Mouse (Mus musculus) lung, postnatal 0 days (tissue): ENCODE measurements around the gene Igsf11. TPM values are rescaled to one million over a fixed set of nuclear protein-coding genes. Genes with fewer than 3 reads are reported as not detected.
"Not testable (repeated sequence)": the region's sequence is repeated elsewhere in the genome, so short reads cannot be mapped to it uniquely, and the experiment has no call there.

Experiments used
- ATAC-seq: fragments of 200-750 bp; cut with Nextera tagmentation; 2 replicates; pipeline ENCODE4 v1.8.0; 2017; ENCODE audit warnings: moderate library complexity
- DNase-seq: peaks from one replicate; pipeline ENCODE4 v3.0.0-alpha.2; 2016; ENCODE audit warnings: low spot score
- H3K27ac ChIP-seq: fragments of 300-500 bp; sonication (generic); 2 replicates; pipeline ENCODE4 v1.5.1; 2014; ENCODE audit warnings: antibody characterized with exemption, mild to moderate bottlenecking, low read length, mixed read lengths
- H3K27me3 ChIP-seq: fragments of 300-500 bp; sonication (generic); replicated peaks from 2 replicates; pipeline ENCODE4 v1.6.1; 2014; ENCODE audit warnings: low read length, mixed read lengths; ENCODE audit not compliant: insufficient read depth
- H3K36me3 ChIP-seq: fragments of 300-500 bp; sonication (generic); 2 replicates; pipeline ENCODE4 v1.6.1; 2014; ENCODE audit warnings: low read length, mixed read lengths; ENCODE audit not compliant: insufficient read depth
- H3K4me1 ChIP-seq: fragments of 300-500 bp; sonication (generic); 2 replicates; pipeline ENCODE4 v1.6.1; 2014; ENCODE audit warnings: antibody characterized with exemption, low read depth, low read length, mixed read lengths; ENCODE audit not compliant: insufficient read depth
- H3K4me2 ChIP-seq: fragments of 300-500 bp; sonication (generic); replicated peaks from 2 replicates; pipeline ENCODE4 v1.6.1; 2014; ENCODE audit warnings: low read depth, mild to moderate bottlenecking, low read length, moderate library complexity, mixed read lengths
- H3K4me3 ChIP-seq: fragments of 300-500 bp; sonication (generic); 2 replicates; pipeline ENCODE4 v1.5.1; 2014; ENCODE audit warnings: low read depth, low read length
- H3K9ac ChIP-seq: fragments of 300-500 bp; sonication (generic); replicated peaks from 2 replicates; pipeline ENCODE4 v1.6.1; 2014; ENCODE audit warnings: low read depth, mild to moderate bottlenecking
- H3K9me3 ChIP-seq: fragments of 300-500 bp; sonication (generic); 2 replicates; pipeline ENCODE4 v1.6.1; 2016; ENCODE audit warnings: low read length, mixed read lengths
- CTCF ChIP-seq: IDR thresholded peaks from 2 replicates; pipeline ENCODE4 v1.5.1; 2016; ENCODE audit warnings: antibody characterized with exemption, mild to moderate bottlenecking
- EP300 ChIP-seq: IDR thresholded peaks from 2 replicates; pipeline ENCODE4 v1.6.1; 2016; ENCODE audit warnings: antibody characterized with exemption, mild to moderate bottlenecking, control low read depth
- WGBS: fragments of 180-500 bp; shearing (Covaris S2); extraction: QIAGEN DNeasy Blood & Tissue Kit; methylation state at CpG from one replicate; pipeline ENCODE4 v1.1.7; 2014; 5-methylcytosine and 5-hydroxymethylcytosine counted together
- polyA plus RNA-seq: library from polyadenylated mRNA; unstranded; fragments of >200 nt; fragmentation: Nextera tagmentation; extraction: Ambion mirVana; gene quantifications from 2 replicates; pipeline ENCODE4 v1.2.1, GENCODE M21; 2015

Gene Igsf11
- polyA plus RNA-seq, 1 experiment from 2014 or later: 0.35 TPM

GRCm38 (mm10) chr16:38982508-38983236, 90.2 kb downstream of the Igsf11 start:
- TF ChIP-seq EP300: no peak
- no peak for TF ChIP-seq CTCF
- no peak for ATAC-seq
- Histone ChIP-seq H3K27me3 (no peaks in the 10 kb centered on the region), H3K36me3 (no peaks in the 10 kb centered on the region), H3K4me1 (no peaks in the 10 kb centered on the region), H3K9ac (no peak overlapping the region), H3K4me3 (no peak overlapping the region), H3K27ac (no peak overlapping the region), H3K9me3 (no peaks in the 10 kb centered on the region), H3K4me2 (no peak overlapping the region)
- WGBS: 41% methylated on average over 12 of the region's 12 CpGs
- no peak for DNase-seq

GRCm38 (mm10) chr16:38983850-38984249, 91.4 kb downstream of the Igsf11 start:
- not testable (repeated sequence) for H3K4me3 ChIP-seq, H3K4me2 ChIP-seq, H3K4me1 ChIP-seq, H3K9ac ChIP-seq, H3K9me3 ChIP-seq, DNase-seq, H3K36me3 ChIP-seq, H3K27ac ChIP-seq, H3K27me3 ChIP-seq, ATAC-seq
- 64% methylated on average over 3 of the region's 3 CpGs for WGBS
- 0 out of 2 replicates have a peak, but pooled peaks have one; percentile 10 for TF ChIP-seq CTCF

- Histone ChIP-seq H3K27me3 (no peaks in the 10 kb centered on the region), H3K4me2 (no peak overlapping the region), H3K9ac (no peak overlapping the region), H3K9me3 (no peaks in the 10 kb centered on the region), H3K4me1 (no peaks in the 10 kb centered on the region), H3K4me3 (no peak overlapping the region), H3K36me3 (no peaks in the 10 kb centered on the region), H3K27ac (no peak overlapping the region)
- DNase-seq: peak; percentile 39
- 50% methylated on average over 3 of the region's 3 CpGs for WGBS
- TF ChIP-seq CTCF (no peak), EP300 (no peak)
- no peak for ATAC-seq
These were observed 92.9 kb downstream of the Igsf11 start for GRCm38 (mm10) chr16:38985411-38985810.

- DNase-seq: no peak
- H3K36me3 ChIP-seq: no peaks in the 10 kb centered on the region
- TF ChIP-seq CTCF (no peak), EP300 (no peak)
- H3K27ac ChIP-seq: no peak overlapping the region
- no peak for ATAC-seq
- WGBS: 60% methylated on average over 2 of the region's 2 CpGs
- H3K27me3 ChIP-seq: no peaks in the 10 kb centered on the region
- H3K4me1 ChIP-seq: no peaks in the 10 kb centered on the region
- no peak overlapping the region for H3K4me2 ChIP-seq
- no peak overlapping the region for H3K9ac ChIP-seq
- H3K4me3 ChIP-seq: no peak overlapping the region
- H3K9me3 ChIP-seq: no peaks in the 10 kb centered on the region
These were observed 93.9 kb downstream of the Igsf11 start for GRCm38 (mm10) chr16:38986410-38986809.

- TF ChIP-seq CTCF (no peak), EP300 (no peak)
- H3K36me3 ChIP-seq: no peaks in the 10 kb centered on the region
- WGBS: 84% methylated on average over 7 of the region's 7 CpGs
- no peak overlapping the region for H3K4me3 ChIP-seq
- H3K9me3 ChIP-seq: no peaks in the 10 kb centered on the region
- no peak overlapping the region for H3K27ac ChIP-seq
- ATAC-seq (no peak), DNase-seq (no peak)
- H3K4me1 ChIP-seq: no peaks in the 10 kb centered on the region
- no peak overlapping the region for H3K9ac ChIP-seq
- no peak overlapping the region for H3K4me2 ChIP-seq
- H3K27me3 ChIP-seq: no peaks in the 10 kb centered on the region
These were observed 101.2 kb downstream of the Igsf11 start for GRCm38 (mm10) chr16:38993711-38994110.

GRCm38 (mm10) chr16:38998496-38999258, 106.2 kb downstream of the Igsf11 start:
- no peak overlapping the region for H3K27ac ChIP-seq
- no peaks in the 10 kb centered on the region for H3K9me3 ChIP-seq
- H3K4me3 ChIP-seq: no peak overlapping the region
- H3K36me3 ChIP-seq: no peaks in the 10 kb centered on the region
- 74% methylated on average over 6 of the region's 6 CpGs for whole genome bisulfite sequencing
- no peak overlapping the region for H3K4me2 ChIP-seq
- H3K27me3 ChIP-seq: no peaks in the 10 kb centered on the region
- no peak overlapping the region for H3K9ac ChIP-seq
- ATAC-seq (no peak), DNase-seq (no peak)
- TF ChIP-seq EP300 (no peak), CTCF (no peak)
- no peaks in the 10 kb centered on the region for H3K4me1 ChIP-seq
